Mouse (Mus musculus) CH12.LX (cell line): ENCODE results near the gene Eif4a3.

ENCODE experiments used
- CHD1 ChIP-seq: IDR thresholded peaks from 2 replicates; pipeline ENCODE4 v1.6.1; 2012; ENCODE audit warnings: low read depth, low read length, improper control_type of control experiment, inconsistent platforms
- CTCF ChIP-seq, 2 experiments: IDR thresholded peaks in 1 of 2; conservative IDR thresholded peaks in 1 of 2; 2 replicates each; pipeline ENCODE4 v1.5.1; 2011 to 2012; ENCODE audit warnings: low read depth in 2 of 2, low read length in 2 of 2, improper control_type of control experiment in 1 of 2, inconsistent platforms in 1 of 2, mild to moderate bottlenecking in 1 of 2, moderate library complexity in 1 of 2
- E2F4 ChIP-seq: IDR thresholded peaks from 2 replicates; pipeline ENCODE4 v1.6.1; 2011; ENCODE audit warnings: low read depth, low read length, improper control_type of control experiment; ENCODE audit not compliant: insufficient replicate concordance
- ELF1 ChIP-seq: IDR thresholded peaks from 2 replicates; pipeline ENCODE4 v1.6.1; 2014; ENCODE audit warnings: low read depth, mild to moderate bottlenecking, inconsistent platforms, low read length, improper control_type of control experiment
- EP300 ChIP-seq: IDR thresholded peaks from 2 replicates; pipeline ENCODE4 v1.6.1; 2011; ENCODE audit warnings: low read length, improper control_type of control experiment
- JUND ChIP-seq: conservative IDR thresholded peaks from 2 replicates; pipeline ENCODE4 v1.6.1; 2011; ENCODE audit warnings: low read depth, low read length, improper control_type of control experiment
- MEF2A ChIP-seq: IDR thresholded peaks from 2 replicates; pipeline ENCODE4 v1.6.1; 2014; ENCODE audit warnings: low read depth, mild to moderate bottlenecking, inconsistent platforms, low read length, improper control_type of control experiment, borderline replicate concordance
- NRF1 ChIP-seq: IDR thresholded peaks from 2 replicates; pipeline ENCODE4 v1.6.1; 2014; ENCODE audit warnings: low read depth, mild to moderate bottlenecking, inconsistent platforms, low read length, improper control_type of control experiment, moderate library complexity
- PAX5 ChIP-seq: IDR thresholded peaks from 2 replicates; pipeline ENCODE4 v1.6.1; 2012; ENCODE audit warnings: low read length, inconsistent platforms, mixed read lengths
- POLR2A ChIP-seq: IDR thresholded peaks from 2 replicates; pipeline ENCODE4 v1.6.1; 2011; ENCODE audit warnings: low read depth, mild to moderate bottlenecking, improper control_type of control experiment, low read length
- POLR2AphosphoS2 ChIP-seq: IDR thresholded peaks from 2 replicates; pipeline ENCODE4 v1.6.1; 2011; ENCODE audit warnings: low read depth, low read length, improper control_type of control experiment
- SMC3 ChIP-seq: IDR thresholded peaks from 2 replicates; pipeline ENCODE4 v1.6.1; 2011; ENCODE audit warnings: low read depth, low read length, improper control_type of control experiment
- TCF12 ChIP-seq: IDR thresholded peaks from 2 replicates; pipeline ENCODE4 v1.6.1; 2014; ENCODE audit warnings: low read depth, mild to moderate bottlenecking, inconsistent platforms, low read length, improper control_type of control experiment
- ZNF384 ChIP-seq: IDR thresholded peaks from 2 replicates; pipeline ENCODE4 v1.6.1; 2012; ENCODE audit warnings: low read depth, low read length, improper control_type of control experiment, inconsistent platforms

DNA sequence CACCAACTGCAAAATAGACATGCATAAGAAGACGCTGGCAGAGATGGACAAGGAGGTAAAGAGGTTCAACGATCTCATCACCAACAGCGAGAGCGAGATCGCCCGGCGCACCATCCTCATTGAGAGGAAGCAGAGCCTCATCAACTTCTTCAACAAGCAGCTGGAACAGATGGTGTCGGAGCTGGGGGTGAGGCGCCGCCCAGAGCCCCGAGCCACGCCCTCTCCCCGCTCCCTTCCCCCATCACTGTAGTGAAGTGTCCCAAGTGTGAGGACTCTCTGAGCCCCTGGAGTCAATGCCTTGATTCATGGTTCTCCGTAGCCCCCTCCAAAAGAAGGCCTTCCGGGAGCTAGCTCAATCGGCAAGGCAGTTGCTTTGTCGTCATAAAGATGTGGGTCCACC, 48.9 kb downstream of the Eif4a3 start:
- no peak for TF ChIP-seq POLR2A
- TF ChIP-seq TCF12 = no peak
- TF ChIP-seq CTCF (conservative IDR thresholded peaks at IDR 0.05 in 1 of 2, IDR thresholded peaks at IDR 0.05 in 1 of 2; ENCODE audit: low read depth in 2 of 2, low read length in 2 of 2) = no peak
- TF ChIP-seq E2F4 = no peak
- TF ChIP-seq PAX5 = no peak
- TF ChIP-seq JUND = no peak
- no peak for TF ChIP-seq EP300
- TF ChIP-seq ZNF384 = no peak
- no peak for TF ChIP-seq CHD1
- no peak for TF ChIP-seq POLR2AphosphoS2
- no peak for TF ChIP-seq MEF2A
- TF ChIP-seq NRF1 = no peak
- TF ChIP-seq ELF1 = no peak
- TF ChIP-seq SMC3 = no peak
